Mouse (Mus musculus) spleen, embryonic (tissue): ENCODE data around the gene Smarca2.

Experiments used
- CTCF ChIA-PET: fragments of 350-600 bp; sonication (Branson Sonifier 250); formaldehyde crosslinking; loops from one replicate; lab custom pipeline; 2022; lab: Charles Lee

Gene Smarca2

DNA sequence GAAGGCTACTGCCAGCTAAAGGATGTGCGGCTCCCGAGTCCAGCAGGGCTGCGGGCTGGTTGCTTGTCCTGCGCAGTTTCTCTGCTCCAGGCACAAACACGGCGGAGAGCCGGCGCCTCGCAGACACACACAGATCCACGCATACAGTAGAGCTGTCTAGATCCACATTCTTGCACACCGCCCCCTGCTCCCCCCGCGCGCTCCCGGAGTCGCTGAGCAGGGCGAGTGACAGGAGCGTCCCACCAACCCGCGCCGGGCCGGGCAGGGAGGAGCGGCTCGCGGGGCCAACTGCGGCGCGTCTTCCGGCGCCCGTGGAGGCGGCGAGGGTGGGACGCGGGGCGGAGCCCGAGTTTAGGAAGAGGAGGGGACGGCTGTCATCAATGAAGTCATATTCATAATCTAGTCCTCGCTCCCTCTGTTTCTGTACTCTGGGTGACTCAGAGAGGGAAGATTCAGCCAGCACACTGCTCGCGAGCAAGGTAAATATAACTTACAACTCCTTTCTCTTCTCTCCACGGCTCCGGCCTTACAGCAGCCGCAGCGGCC, at the start of gene Smarca2:
Smarca2 (plus strand) TSS at position 296 of the 546 bp plus-strand sequence.
- CTCF ChIA-PET, result interaction anchor here (0.7 kb wide), 1 partner anchor 116 kb away, joined by 3 read pairs; no protein-coding TSS in a partner anchor

DNA sequence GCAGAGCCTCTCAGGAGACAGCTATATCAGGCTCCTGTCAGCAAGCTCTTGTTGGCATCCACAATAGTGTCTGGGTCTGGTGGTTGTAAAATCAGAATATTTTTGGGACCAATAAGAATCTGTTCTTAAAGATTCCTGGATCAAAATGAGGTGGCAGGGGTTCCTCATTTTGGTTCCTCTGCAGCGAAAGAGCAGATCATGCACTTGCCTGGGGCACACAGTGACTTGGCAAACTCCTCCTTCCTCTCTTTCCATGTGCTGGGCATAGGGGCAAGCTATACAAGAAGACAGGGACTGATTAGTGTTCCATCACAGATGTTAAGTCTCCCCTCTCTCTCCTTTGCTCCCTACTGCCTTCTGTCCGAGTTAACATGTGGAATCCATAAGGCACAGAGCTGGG, 40.0 kb upstream of the Smarca2 start:
- CTCF ChIA-PET, result no interaction called here

DNA sequence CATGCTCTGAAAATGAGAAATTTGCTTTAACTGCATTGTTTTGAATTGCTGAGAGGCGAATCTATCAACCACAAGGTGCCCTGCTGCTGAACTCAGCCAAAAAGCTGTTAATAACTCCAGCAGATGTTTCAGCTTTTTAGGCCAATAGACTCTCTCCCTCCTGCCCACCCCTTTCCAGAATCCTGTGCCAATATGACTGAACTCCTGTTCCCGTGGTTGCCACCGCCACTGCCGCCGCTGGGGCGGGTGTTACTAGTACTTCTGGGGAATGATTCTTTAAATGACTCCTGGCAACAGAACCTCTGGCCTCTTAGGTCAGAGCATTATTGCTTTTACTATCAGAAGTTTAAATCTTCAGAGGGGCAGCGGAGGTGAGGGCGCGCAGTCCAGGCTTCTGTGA, 38.7 kb upstream of the Smarca2 start:
- CTCF ChIA-PET, result no interaction called here

DNA sequence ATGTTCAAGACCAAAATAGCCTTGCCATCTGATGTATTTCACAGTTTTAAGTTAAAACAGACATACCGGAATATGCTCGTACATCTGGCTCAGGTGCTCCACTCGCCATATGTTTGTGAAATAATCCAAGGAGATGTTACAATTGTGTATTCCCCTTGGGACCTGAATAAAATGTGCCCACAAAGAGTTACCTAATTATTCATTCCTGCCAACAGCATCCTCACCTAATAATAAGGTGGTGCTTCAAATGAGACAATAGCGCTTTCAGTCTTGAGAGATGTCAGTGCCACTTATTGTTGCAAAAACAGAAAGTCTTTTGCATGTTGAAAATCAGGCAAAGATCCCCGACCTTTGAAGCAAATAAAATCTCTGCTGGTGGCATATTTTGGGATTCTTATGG, 36.6 kb upstream of the Smarca2 start:
- CTCF ChIA-PET, result no interaction called here

DNA sequence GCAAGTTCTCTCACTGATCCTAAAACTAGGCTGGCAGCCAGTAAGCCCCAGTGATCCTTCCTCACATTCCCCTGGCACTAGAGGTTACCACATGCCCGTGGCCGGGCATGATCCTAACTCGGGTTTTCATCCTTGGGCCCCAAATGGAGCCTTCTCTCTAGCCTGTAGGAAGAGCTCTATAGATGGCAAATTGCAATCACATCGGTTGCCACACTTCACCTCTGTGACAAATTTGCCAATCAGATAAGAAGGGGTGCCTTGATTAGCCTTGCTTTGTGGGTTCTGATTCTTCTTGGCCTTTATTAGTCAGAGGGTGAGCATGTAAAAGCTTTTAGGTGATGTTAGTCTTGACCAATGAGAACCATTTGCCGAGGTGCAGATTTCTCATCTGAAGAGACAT, 35.9 kb upstream of the Smarca2 start:
- CTCF ChIA-PET, result no interaction called here

DNA sequence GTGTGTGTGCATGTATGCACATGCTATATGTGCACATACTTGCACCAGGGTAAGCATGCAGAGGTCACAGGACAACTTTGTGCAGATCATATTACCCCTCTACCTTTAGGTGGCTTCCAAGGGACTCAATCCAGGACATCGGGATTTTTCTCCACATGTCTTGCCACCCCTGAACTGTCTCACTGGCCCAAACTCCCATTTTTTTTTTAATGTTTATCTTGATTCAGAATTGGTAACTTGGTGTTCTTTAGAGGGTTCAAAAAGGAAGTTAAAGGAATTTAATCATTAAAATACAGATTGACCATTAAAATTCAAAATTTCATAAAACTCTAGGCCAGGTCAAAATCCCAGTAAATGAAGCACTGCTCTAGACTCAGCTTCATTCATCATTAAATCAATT, 35.4 kb upstream of the Smarca2 start:
- CTCF ChIA-PET, result no interaction called here

DNA sequence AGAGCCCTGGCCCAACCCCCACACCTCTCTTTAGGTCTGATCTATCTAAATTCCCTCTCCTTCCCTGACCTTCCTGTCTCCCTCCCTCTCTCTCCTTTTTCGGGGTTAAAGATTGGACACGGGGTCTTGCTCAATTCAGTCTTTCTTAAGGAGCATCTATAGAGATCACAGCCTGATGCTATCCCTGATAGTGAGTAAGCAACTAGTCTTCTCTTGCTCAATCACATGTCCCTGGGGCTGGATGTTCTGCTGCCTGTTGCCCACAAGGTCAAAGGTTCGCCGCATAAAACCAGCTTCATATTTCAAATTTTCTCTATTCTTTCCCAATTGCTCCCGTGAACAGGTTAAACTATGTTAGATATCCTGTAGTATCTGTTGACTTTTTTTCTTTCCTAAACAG, 25.2 kb upstream of the Smarca2 start:
- CTCF ChIA-PET, result interaction anchor here (0.6 to 0.7 kb wide), 2 partner anchors 66 to 135 kb away, joined by 5 to 18 read pairs; no protein-coding TSS in a partner anchor

DNA sequence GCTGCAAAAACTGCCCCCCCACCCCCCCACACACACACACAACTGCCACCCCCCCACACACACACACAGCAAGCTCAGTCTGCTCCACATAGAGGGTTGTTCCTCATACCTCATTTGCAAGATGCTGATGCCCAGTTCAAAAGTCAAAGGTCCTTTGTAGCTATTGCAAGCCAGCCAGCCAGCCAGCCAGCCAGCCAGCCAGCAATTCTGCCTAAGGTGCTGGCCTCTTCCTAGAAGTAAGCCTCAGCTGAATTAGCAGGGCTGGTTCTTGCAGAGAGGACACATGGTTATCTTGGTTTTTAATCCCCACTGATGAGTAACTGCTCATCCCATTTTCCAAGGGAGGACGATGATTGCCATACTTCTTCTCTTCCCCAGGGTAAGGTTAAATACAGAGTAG, 24.8 kb upstream of the Smarca2 start:
- CTCF ChIA-PET, result interaction anchor here (0.7 kb wide), 1 partner anchor 66 kb away, joined by 18 read pairs; no protein-coding TSS in a partner anchor

DNA sequence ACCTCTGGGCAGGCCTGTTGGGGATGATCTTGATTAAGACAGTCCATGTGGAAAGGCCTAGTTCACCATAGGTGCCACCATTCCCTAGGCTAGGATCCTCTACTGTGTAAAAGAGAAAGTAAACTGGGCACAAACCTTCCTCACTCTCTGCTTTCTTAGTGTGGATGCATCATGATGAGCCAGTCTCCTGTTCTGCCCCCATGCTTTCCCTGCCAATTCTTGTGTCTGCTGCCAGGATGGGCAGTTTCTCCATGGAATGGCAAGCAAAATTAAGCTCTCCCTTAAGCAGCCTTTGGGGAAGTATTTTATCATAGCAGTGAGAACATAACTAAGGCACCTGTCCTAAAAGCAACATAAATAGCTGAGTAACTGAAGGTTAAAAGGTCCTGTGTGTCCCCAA, 10.2 kb upstream of the Smarca2 start:
- CTCF ChIA-PET, result no interaction called here

DNA sequence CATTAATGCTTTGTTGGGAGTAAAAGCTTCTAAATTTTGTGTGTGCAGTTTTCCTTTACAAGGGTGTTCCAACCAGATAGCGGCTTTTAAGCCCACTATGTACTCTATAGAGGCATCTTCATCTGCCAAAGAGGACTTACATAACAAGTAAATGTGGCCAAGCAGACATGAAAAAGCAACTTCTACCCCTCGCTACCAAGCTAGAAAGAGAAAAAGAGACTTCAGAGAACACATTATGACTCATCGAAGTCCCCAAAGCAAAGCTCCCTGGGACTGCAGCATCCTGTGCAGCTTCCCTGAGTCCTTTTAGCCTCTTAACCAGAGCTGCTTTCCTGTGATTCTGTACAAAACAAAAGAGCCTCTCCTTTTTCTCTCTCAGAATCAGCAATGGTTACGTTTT, 3.4 kb upstream of the Smarca2 start:
- CTCF ChIA-PET, result interaction anchor here (0.5 kb wide), 1 partner anchor 10 kb away, joined by 9 read pairs; no protein-coding TSS in a partner anchor

DNA sequence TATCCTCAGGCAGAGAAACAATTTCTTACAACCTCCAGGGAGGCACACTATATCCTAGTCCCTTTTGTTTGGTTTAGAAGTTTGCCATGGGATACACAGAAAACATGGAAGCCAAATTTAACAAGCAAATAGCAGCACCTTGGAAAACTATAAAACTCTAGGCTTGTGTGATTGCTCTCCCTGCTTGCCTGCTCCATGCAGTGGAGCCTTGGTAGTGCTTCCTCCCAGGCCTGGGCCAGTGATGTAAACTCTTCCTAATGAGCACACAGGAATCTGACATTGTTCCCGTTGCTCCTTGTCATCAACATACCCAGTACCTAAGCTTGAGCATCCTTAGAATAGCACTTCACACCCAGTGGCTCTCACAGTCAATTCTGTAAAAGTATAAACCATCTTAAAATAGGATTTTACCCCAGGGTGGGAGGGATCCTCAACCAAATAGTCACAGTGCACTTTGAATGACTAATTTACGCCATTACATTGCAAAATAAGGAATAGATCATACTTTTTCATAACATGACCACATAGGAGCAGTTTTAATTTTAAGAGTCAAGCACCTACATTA, 1.5 kb upstream of the Smarca2 start:
- CTCF ChIA-PET, result no interaction called here

DNA sequence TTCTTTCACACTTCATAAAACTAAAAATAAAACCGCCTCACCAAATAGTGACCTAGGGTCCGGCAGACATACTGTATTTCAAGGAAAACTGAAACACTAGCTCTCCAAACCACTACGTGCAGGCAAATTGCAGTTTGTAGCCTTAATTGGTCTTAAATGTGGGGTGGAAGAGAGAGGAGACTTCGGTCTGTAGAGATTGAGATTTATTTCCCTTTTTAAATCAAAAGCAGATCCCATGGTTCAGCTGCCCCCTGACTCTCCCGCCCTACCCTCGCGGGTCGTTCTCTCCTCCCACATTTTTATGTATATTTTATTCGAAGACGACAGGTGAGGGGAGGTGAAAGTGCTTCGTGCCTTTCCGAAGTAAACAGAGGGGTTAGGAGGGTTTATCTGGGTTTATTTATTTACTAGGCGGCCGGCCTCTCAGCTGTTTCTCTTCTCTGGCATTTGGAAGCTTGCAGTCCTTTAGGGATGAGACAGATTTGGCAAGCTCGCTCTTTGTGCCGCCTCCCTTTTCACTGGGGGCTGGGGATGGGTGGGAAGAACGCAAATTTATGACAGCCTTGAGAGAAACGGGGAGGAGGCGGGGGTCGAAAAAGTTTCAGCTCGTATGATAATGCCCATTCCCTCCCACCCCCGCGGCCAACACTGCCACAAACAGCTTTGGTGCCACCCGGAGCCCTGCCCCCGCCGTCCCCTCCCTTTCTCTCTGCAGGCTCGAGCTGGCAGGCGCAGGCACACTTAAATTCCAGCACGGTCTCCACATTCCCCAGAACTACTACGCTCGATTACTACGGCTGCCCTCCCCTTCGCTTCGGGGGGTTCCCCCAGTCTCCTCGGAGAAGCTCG, 720 bp upstream of the Smarca2 start:
- CTCF ChIA-PET, result interaction anchor here (0.6 kb wide), 1 partner anchor 824 kb away, joined by 3 read pairs; no protein-coding TSS in a partner anchor

DNA sequence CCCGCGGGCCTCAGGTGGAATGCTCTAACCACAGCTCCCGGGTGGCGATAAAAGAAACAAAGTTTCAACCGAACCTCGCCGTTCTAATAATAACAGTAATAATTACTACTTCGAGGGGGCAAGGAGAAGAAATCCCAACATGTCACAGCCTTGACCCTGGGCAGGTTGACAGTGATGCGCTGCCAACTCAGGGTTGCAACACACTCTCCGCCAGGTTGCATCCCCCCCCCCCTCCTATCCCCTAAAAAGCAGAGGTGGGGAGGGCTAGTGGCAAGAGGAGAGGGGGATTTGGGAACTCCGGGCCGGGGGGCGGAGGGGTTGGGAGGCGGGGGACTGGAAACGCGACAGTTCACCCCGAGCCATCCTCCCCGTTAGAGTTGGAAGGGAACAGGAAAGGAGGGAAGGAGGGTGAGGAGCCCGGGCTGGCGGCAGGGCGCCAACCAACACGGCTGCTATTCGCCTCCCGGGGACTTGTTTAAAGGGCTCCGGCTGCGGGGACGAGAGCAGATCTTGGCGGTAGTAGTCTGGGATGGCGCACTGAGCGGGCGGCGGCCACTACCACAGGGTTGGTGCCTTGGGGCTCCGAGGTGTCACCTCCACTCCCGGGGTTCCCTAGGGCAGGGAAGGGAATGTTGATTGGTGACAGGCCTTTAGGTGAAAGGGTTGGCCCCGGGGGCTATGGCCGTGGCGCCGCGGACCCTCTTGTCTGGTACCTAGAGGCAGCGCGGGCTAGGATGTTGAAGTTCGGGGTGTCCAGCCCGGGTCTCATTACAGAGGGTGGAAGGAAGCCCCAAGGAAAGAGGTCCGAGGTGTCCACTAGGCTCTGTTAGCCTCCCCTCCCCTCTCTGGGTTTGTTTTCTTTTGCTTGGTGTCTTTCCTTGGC, 829 bp downstream of the Smarca2 start:
- CTCF ChIA-PET, result interaction anchor here (0.7 kb wide), 2 partner anchors 45 to 115 kb away, joined by 3 read pairs; no protein-coding TSS in a partner anchor

DNA sequence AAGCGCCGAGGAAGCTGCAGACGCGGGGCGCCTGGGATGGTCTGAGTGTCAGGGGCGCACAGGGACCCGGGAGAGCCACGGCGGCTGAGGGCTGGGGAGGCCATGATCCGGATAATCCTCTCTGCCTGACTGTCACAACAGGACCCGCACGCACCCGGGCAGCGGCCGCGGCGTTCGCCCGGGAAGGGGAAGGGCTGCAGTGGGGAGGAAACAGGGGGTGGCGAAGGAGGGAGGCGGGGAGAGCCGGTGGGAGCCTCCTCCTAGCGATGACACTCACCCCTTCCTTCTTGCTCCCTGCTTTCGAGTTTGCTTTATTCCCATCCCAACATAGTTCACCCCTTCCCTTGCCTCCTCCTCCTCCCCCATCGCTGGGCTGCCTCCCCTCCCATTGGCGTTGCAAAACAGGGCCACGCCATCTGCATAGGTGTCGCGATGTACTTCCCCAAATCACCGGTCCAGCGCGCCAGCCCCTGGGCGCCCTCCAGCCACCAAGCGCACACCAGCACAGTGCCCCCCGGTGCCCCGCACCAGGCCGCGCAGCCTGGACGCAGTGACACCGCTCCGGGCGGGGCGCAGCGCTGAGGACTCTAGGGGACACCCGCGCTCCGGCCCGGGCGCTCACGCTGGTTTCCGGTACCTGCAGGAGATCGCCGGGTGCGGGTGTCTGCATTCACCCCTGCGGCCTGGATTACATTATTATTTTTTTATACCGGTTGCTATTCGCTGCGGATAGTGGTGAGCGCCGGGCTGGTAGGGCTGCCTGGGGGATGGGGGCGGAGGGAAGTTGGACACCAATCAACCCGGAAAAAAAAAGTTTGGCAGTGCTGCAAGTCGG, 1.7 kb downstream of the Smarca2 start:
- CTCF ChIA-PET, result no interaction called here

DNA sequence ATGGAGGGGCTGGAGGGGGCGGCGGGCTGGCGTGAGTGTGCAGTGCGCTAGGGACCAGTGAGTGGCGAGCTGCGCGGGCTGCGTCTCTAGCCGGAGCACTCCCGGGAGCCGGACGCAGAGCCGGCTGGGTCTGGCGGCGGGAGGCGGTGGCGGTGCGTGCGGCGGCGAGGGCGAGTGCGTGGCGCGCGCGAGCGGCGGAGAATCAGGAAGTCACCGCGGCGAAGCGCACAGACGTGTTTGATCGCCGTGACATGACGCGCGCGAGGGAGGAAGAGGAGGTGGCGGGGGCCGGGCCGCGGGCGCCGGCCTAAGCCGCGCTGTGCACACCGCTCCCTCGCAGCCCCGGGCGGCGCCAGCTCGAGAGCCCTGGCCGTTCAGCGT, 2.3 kb downstream of the Smarca2 start:
- CTCF ChIA-PET, result no interaction called here

DNA sequence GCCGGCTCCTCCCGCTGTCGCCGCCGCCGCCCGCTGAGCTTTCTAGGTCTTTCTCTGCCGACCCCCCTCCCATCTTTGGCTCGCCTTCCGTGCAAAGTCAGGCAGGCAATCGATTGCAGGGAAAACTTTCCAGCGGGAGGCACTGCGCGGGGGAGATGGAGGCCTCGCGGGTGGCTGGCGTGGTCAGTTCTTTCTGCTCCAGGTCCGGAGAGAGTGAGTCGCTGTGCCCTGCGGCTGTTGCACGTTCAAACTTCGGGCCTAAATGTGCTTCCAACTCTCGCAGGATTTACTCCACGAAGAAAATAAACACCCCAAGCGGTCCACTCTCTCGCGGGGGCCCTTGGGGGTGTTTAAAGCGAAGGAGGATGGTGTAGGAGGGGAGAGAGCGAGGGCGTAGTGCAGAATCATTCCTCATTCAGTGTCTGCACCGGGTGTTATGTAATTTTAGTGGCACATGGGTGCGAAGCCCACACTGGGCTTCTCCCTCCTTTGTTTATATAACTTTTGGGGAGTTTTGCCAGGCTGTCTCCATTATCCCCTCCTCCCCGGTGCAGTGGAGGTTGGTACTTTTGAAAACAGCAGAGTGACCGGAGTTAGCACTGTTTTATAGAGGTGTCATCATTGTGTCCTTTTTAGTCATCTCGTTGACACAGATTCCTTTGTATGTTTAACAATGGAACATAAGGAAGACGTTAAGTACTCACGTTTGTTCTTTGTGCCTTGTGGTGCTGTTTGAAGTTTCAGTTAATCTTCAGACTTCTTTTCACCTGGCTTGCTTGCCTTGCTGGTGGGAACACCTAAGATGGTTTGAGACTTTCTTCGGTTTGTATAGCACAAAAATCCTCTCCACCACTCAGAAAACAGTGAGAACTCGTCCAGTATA, 2.9 kb downstream of the Smarca2 start:
- CTCF ChIA-PET, result no interaction called here

DNA sequence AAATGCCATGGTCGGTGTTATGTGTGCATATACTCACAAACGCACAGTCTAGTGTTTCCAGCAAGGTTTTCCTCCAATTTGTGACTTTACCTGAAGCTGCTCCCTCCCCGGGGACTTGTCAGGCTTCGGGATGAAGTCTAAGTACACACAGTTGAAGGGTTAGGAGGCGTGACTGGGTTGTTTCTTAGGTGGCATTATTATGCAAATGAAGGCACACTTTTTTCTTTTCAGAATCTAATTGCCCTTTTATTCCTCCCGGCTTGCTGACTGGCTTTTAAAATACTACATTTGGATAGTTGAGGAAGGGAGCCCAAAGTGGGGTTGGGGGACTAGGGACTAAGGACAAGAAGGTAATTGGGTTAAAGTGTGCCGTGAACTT, 3.6 kb downstream of the Smarca2 start:
- CTCF ChIA-PET, result no interaction called here

DNA sequence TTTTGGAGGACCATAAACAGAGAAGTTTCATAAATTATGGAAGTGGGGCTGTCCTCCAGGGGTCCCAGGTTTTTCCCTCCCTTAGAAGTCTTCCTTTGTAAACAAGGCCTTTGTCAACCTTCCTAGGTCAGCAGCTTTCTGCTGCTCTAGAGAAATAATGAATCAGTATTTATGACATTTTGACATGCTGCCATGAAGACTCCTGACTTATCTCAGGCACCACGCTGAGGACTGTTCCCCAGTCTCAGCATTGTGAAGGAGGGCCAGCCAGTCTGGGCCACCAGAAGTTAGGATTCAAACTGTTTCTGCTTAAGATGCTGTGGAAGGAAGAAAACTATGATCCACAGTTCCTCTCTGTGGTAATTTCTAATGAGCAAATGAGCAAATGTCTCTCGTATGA, 4.8 kb downstream of the Smarca2 start:
- CTCF ChIA-PET, result interaction anchor here (0.6 kb wide), 1 partner anchor 9 kb away, joined by 3 read pairs; no protein-coding TSS in a partner anchor

DNA sequence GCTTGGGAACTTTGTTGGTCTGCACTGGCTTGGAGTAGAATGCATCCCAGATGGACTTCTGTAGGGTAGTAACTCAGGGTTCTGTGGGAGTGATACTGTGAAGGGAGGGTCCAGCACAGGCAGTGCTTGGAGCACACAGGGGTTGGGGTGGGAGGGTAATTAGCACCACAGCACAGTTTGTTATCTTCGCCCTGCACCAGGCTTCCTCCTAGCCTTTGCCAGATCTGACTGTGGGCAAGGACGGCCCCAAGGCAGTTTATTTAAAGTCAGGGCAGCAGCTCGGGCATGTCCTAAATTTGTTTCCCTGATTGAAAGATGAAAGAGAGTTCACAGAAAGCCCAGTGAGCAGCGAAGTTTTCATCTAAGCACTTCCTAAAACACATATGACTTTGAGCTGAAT, 8.1 kb downstream of the Smarca2 start:
- CTCF ChIA-PET, result no interaction called here

DNA sequence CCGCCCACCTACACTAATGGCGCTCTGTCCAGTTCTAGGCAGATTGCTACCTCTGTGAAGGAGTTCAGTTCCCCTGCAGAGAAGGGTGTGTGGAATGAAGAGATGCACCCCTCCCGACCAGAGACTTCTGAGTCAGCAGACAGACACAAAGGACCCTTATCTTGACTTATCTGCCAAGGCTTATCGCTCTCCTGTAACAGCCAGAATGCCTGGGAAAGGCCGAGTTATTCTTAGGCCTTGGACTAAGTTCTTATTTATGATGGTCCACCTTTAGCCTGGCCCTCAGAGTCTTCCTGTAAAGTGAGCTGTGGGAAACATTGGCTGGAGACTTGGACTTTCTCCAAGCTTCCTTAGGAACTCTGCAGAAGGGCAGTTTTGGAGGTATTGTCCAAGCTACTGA, 8.8 kb downstream of the Smarca2 start:
- CTCF ChIA-PET, result no interaction called here
